Mouse (Mus musculus) ES-Bruce4 (cell line): ENCODE results near the gene Rad50. TPM values are rescaled to one million over a fixed set of nuclear protein-coding genes. Genes with fewer than 3 reads are reported as not detected.

Experiments used
- H3K27ac ChIP-seq: 2 replicates; pipeline ENCODE4 v1.5.1; 2012; ENCODE audit warnings: low read length, inconsistent platforms; ENCODE audit not compliant: insufficient read depth
- H3K27me3 ChIP-seq: 2 replicates; pipeline ENCODE4 v1.6.1; 2012; ENCODE audit warnings: mild to moderate bottlenecking, low read length, inconsistent platforms; ENCODE audit not compliant: control insufficient read depth, poor library complexity, insufficient read depth, severe bottlenecking
- H3K36me3 ChIP-seq: 2 replicates; pipeline ENCODE4 v1.6.1; 2012; ENCODE audit warnings: inconsistent platforms, mild to moderate bottlenecking, low read length, moderate library complexity; ENCODE audit not compliant: control insufficient read depth, poor library complexity, insufficient read depth, severe bottlenecking
- H3K4me1 ChIP-seq: one replicate; pipeline ENCODE4 v1.8.1; 2011; ENCODE audit warnings: low read length; ENCODE audit not compliant: control insufficient read depth, insufficient read depth
- H3K4me3 ChIP-seq: 2 replicates; pipeline ENCODE4 v1.5.1; 2011; ENCODE audit warnings: low read depth, mild to moderate bottlenecking, low read length
- H3K9ac ChIP-seq: 2 replicates; pipeline ENCODE4 v1.6.1; 2012; ENCODE audit warnings: low read depth, mild to moderate bottlenecking, inconsistent platforms; ENCODE audit not compliant: poor library complexity, severe bottlenecking
- H3K9me3 ChIP-seq: replicated peaks from 2 replicates; pipeline ENCODE4 v1.6.1; 2012; ENCODE audit warnings: mild to moderate bottlenecking, low read length, inconsistent platforms; ENCODE audit not compliant: control insufficient read depth, poor library complexity, insufficient read depth, severe bottlenecking
- CTCF ChIP-seq: IDR thresholded peaks from one replicate; pipeline ENCODE4 v1.8.1; 2011; ENCODE audit warnings: low read depth, low read length
- EP300 ChIP-seq: IDR thresholded peaks from 2 replicates; pipeline ENCODE4 v1.6.1; 2011; ENCODE audit warnings: low read depth, low read length; ENCODE audit not compliant: insufficient read depth
- POLR2A ChIP-seq: IDR thresholded peaks from one replicate; pipeline ENCODE4 v1.8.1; 2011; ENCODE audit warnings: low read length; ENCODE audit not compliant: insufficient read depth
- polyA plus RNA-seq: library from polyadenylated mRNA; stranded (reverse); fragments of >200 nt; gene quantifications from 2 replicates; pipeline ENCODE4 v1.2.4, GENCODE M21; 2011; ENCODE audit warnings: low read depth; ENCODE audit not compliant: missing spikeins, insufficient read depth, insufficient read length

Rad50 gene
- polyA plus RNA-seq, 1 experiment, result 73.2 TPM

DNA sequence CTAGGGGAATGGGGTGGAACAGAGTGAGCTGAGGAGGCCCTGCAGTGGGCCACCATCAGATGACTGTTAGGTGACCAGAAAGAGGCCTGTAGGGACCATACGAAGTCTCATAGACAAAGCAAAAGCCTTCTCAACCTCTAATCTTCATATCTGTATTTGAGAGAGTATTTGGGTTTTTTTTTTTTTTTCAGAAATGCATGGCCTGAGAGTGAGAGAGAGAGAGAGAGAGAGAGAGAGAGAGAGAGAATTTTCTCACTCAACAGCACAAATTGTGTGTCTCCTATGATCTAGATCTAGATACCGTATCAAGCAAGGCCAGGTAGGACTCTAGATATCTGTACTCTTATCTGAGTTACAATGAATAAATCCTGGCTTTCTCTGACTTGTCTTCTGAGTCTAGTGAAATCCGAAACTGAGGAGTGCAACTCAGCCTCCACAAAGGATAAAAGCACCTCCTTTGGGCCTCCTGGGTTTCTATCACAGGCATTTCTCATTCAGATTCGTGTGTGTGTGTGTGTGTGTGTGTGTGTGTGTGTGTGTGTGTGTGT lies 89.5 kb downstream of the Rad50 start:
- Histone ChIP-seq H3K36me3 (no peaks in the 10 kb centered on the region), H3K4me1 (no peaks in the 10 kb centered on the region), H3K9ac (no peak overlapping the region), H3K4me3 (no peak overlapping the region), H3K27ac (no peak overlapping the region), H3K9me3 (no peaks in the 10 kb centered on the region), H3K27me3 (no peaks in the 10 kb centered on the region)
- no peak for TF ChIP-seq POLR2A
- TF ChIP-seq CTCF, result no peak
- TF ChIP-seq EP300, result no peak

DNA sequence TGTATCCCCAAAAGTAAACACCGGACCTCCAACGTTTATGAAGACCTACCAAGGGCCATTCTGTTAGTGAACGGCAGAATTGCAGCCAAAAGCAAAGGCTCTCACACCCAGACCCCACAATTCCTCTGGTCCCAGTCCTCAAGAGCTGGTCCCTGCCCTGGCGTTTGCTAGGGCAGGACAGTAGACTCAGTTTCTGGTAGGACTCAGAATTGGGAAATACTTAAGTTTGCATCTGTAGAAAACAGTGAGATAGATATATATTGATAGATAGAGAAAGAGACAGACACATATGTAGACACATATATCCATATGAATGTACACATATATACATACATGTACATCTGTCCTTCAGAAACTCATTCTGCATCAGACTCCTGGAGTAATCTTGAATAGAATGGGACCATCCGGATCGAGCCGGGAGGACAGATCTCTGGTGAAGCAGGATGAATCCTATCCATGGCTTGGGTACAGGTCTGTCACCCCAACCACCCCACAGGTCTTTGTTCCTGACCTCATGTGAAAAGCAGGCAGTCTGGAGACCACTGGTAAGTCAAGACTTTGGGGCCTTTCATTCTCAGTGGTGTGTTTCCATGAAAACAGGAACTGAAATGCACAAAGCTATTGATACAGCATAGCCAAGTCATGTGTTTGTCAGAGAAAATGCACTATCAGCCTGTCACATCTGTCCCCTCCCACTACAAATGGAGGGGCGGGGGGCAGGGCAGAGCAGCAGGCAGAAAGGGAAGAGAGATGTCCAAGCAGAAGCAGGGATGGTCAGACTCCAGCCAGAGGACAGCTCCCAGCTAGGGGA lies 90.2 kb downstream of the Rad50 start:
- no peak overlapping the region for H3K4me3 ChIP-seq
- no peak overlapping the region for H3K27ac ChIP-seq
- H3K36me3 ChIP-seq, result no peaks in the 10 kb centered on the region
- no peaks in the 10 kb centered on the region for H3K27me3 ChIP-seq
- H3K4me1 ChIP-seq, result no peaks in the 10 kb centered on the region
- H3K9me3 ChIP-seq, result no peaks in the 10 kb centered on the region
- no peak for TF ChIP-seq POLR2A
- no peak for TF ChIP-seq CTCF
- no peak for TF ChIP-seq EP300
- no peak overlapping the region for H3K9ac ChIP-seq

DNA sequence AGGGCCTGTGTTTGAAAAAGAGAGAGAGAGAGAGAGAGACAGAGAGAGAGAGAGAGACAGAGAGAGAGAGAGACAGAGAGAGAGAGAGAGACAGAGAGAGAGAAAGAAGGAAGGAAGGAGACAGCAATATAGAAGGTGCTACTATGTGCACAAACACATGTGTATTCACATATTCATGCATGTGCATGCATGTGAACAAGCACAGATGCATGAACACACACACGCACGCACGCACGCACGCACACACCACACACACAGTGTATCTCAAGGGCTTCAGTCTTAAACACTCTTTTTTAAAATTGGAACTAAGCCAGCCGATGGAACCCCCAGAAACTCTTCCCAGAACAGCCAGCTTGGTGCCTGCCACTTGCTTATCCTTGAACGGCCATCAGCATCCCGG lies 91.5 kb downstream of the Rad50 start:
- H3K27me3 ChIP-seq, result no peaks in the 10 kb centered on the region
- no peak overlapping the region for H3K9ac ChIP-seq
- no peaks in the 10 kb centered on the region for H3K9me3 ChIP-seq
- no peaks in the 10 kb centered on the region for H3K36me3 ChIP-seq
- no peak for TF ChIP-seq EP300
- TF ChIP-seq POLR2A, result no peak
- TF ChIP-seq CTCF, result no peak
- no peak overlapping the region for H3K27ac ChIP-seq
- no peak overlapping the region for H3K4me3 ChIP-seq
- no peaks in the 10 kb centered on the region for H3K4me1 ChIP-seq

DNA sequence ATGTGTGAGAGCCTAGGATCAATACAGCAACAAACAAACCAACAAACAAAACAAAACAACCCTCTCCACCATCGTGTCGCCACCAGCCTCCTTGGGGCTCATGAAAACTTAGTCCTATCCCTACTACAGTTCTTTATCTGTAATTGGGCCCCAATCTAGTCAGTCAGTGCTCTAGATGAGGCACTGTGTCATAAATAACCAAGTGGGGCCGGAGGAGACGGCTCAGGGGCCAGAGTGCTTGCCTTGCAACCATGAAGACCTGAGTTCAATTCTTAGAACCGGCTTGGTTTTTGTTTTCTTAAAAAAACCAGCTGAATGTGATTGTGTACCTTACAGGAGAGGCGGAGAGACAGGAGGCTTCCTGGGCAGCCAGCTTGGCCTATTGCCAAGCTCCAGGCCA lies 91.9 kb downstream of the Rad50 start:
- H3K27ac ChIP-seq, result no peak overlapping the region

DNA sequence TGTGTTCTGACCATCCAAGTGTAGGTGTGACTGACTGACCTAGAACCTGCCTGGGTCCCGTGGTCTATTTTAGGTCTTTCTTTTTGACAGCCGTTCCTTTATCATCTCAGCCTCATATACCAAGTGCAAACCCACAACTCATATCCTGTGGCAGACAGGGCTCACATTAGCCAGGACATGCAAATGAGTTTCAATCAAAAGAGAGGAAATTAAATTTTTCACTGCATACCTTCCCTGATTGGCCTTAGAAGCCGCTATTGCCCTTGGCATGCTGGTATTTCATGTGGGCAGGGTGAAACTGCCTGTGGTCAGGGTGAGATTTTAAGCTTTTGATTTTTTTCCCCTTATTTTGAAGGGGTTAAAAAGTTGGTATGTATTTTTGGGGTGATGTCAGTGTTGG lies 97.4 kb downstream of the Rad50 start:
- H3K27me3 ChIP-seq, result no peaks in the 10 kb centered on the region
- TF ChIP-seq CTCF (no peak), POLR2A (no peak), EP300 (no peak)
- H3K27ac ChIP-seq, result no peak overlapping the region
- no peaks in the 10 kb centered on the region for H3K9me3 ChIP-seq
- H3K4me3 ChIP-seq, result no peak overlapping the region
- H3K4me1 ChIP-seq, result no peaks in the 10 kb centered on the region
- no peaks in the 10 kb centered on the region for H3K36me3 ChIP-seq
- H3K9ac ChIP-seq, result no peak overlapping the region

More for the DNA sequence above, 91.9 kb downstream of the Rad50 start:
- TF ChIP-seq EP300 (no peak), POLR2A (no peak), CTCF (no peak)
- H3K36me3 ChIP-seq, result no peaks in the 10 kb centered on the region
- no peak overlapping the region for H3K9ac ChIP-seq
- H3K4me1 ChIP-seq, result no peaks in the 10 kb centered on the region
- H3K9me3 ChIP-seq, result no peaks in the 10 kb centered on the region
- H3K4me3 ChIP-seq, result no peak overlapping the region
- H3K27me3 ChIP-seq, result no peaks in the 10 kb centered on the region

DNA sequence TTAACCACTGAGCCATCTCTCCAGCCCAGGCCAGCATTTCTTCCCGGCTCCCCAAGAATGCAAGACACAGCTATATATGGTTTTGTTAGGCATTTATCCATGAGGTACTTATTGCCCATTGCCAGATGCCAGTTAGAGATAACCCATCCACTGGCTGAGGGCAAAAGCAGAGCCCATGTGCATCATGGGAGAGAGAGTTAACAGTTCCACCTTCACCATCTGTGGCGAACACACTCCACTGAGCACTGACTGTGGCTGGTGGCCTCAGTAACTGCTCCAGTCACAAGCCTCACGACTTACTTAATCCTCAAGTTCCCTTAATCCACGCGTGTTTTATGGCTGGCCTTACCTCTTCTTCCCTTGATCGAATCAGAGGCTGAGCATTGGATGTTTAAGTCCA lies 97.9 kb downstream of the Rad50 start:
- Histone ChIP-seq H3K27me3 (no peaks in the 10 kb centered on the region), H3K4me3 (no peak overlapping the region), H3K27ac (no peak overlapping the region), H3K36me3 (no peaks in the 10 kb centered on the region), H3K9ac (no peak overlapping the region), H3K9me3 (no peaks in the 10 kb centered on the region), H3K4me1 (no peaks in the 10 kb centered on the region)
- TF ChIP-seq EP300 (no peak), CTCF (no peak), POLR2A (no peak)
